Mouse (Mus musculus): Measurements from ENCODE around the gene Msl1.

DNA sequence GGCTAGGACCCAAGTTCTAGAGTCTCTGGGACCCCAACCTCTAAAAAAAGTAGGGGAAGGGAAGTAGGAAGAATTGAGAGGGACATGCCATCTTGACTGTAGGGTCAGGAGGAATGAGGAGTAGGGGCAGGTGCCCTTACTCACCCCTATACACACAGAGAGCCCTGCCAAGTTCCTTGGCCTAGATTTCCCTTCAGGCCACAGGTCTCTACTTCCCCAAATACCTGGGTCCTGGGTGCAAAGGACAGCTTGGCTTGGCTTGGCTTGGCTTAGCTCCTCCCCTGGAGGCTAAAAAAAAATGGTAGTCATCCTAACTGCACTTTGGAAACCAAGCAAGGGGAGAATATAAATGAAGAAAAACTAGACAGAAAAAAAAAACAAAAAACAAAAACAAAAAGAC lies 30.6 kb upstream of the Msl1 start:
- TF ChIP-seq CTCF (conservative IDR thresholded peaks at IDR 0.05; ENCODE audit: low read length) (no peak), POU5F1 (IDR thresholded peaks at IDR 0.05; ENCODE audit: borderline replicate concordance, low read length) (no peak)
